Comparison of ENCODE assay signal across 15 mouse cellular contexts in genomic region chr1:189951861-189952260, GRCm38 (mm10).
"Had no signal": no experiment of that assay in that cellular context is flagged by ENCODE, and none has a peak within 500 bp of the region (broad histone marks: within the 10 kb centered on the region; RNA-seq: fewer than 3 reads in every experiment).

No protein-coding gene starts in this region.

- H3K9me3 ChIP-seq: neural tube, embryonic 15.5 days; stomach, embryonic 15.5 days had no signal

- H3K4me1 ChIP-seq: neural tube, embryonic 15.5 days; stomach, embryonic 15.5 days had no signal

- H3K27ac ChIP-seq: neural tube, embryonic 15.5 days; stomach, embryonic 15.5 days; stomach, postnatal 0 days had no signal

- DNase-seq: retina, postnatal 1 day; right cerebral cortex, adult 18-20 months; right cerebral cortex, postnatal 14 days; right cerebral cortex, postnatal 25 days; right cerebral cortex, postnatal 4 days; spleen, adult 18-20 months; thymus, adult 18-20 months; thymus, adult 2 months; thymus, postnatal 14 days; thymus, postnatal 25 days; thymus, postnatal 36 days; thymus, postnatal 4 days had no signal

- H3K36me3 ChIP-seq: neural tube, embryonic 15.5 days; stomach, embryonic 15.5 days had no signal

- H3K27me3 ChIP-seq: neural tube, embryonic 15.5 days; stomach, embryonic 15.5 days had no signal

- H3K4me3 ChIP-seq: neural tube, embryonic 15.5 days; stomach, embryonic 15.5 days had no signal

- H3K4me2 ChIP-seq: neural tube, embryonic 15.5 days; stomach, embryonic 15.5 days had no signal

- H3K9ac ChIP-seq: neural tube, embryonic 15.5 days; stomach, embryonic 15.5 days had no signal
